Mouse (Mus musculus): ENCODE measurements around the gene Tmem176a.

Gene Tmem176a

GRCm38 (mm10) chr6:48894938-48895818, 54.5 kb downstream of the Tmem176a start:
- no peak for DNase-seq

- DNase-seq: no peak
Observed at GRCm38 (mm10) chr6:48895941-48896340, 55.2 kb downstream of the Tmem176a start.

Measured in cerebellum, postnatal 14 days (tissue).